Mouse (Mus musculus): Measurements from ENCODE around the gene Gm49321.

Gm49321 gene

DNA sequence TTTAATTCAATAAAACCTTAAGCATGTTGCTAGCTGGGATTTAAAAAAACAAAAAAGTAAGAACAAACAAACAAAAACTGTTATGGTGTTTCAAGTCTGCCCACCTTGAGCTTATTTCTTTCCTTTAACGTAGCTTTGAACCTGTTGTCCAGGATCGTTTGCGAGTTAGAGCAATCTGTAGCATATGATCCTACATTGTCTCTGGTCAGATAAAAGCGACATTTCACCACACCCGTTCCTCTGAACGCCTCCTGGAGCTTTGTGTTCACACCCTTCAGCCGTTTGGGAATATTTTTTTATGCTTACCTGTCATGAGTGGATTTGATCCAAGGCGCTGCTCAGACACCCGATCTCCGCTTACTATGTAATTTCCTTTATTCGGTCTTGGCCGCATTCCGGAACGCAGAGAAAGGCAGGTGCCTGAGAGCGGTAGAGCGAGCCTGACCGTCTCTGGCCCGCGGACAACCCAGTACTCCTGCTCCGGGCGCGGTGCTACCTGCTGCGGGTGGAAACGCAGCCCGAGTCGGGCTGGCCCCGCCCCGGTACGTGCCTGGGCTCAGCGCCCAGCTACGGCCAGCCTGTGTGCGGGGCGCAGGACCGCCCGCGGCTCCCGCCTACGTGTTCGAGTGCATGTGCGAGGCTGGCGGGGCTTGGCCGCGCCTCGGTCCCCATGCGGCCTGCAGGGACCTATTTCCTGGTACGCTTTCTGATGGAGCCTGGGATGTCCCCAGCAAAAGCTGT is 12.0 kb downstream of the Gm49321 start:
- DNase-seq (ENCODE audit: low spot score) = peak; percentile 17

- peak; percentile 20 for DNase-seq (ENCODE audit: low spot score)
Observed at GRCm38 (mm10) chr12:73952879-73953278, 15.4 kb downstream of the Gm49321 start.

GRCm38 (mm10) chr12:73953420-73954186 is 16.1 kb downstream of the Gm49321 start:
- DNase-seq (ENCODE audit: low spot score) = no peak

DNA sequence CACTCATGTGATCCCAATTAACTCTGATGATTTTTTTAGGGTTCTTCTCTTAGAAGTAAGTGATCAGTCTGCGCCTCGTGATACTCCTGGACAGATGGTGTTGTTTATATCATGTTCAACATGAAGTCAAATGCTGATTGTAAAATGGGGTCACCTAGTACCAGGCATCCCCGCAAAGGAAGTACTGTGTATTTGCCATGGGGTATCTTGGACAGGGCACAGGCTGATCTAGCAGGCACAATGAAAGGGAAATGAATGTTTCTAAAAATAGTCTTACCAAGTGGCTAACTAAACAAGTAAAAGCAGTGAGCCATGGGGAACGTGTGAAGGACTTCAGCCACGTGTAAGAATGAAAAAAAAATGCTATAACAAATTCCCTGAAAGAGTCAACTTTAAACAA is 17.3 kb downstream of the Gm49321 start:
- no peak for DNase-seq (ENCODE audit: low spot score)

- DNase-seq (ENCODE audit: low spot score) = no peak
Observed at GRCm38 (mm10) chr12:73957676-73958075, 20.2 kb downstream of the Gm49321 start.

DNA sequence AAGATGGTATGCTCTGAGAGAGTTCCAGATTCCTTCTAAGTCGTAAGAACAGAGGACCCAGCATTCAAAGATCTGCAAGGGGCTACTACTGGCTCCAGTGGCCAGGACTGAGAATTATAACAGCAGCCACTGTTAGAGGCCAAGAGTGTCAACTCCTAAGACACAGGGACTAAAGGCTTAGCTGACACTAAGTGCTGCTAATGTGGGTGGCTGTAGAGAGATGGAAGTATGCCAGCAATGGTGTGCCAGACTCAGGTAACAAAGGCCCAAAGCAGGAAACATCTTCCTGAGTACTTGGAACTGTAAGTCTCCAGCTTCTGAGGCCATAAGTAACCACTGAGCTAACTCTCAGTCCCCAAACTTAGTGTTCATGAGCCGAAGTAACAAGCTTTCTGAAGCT is 21.4 kb downstream of the Gm49321 start:
- no peak for DNase-seq (ENCODE audit: low spot score)

DNA sequence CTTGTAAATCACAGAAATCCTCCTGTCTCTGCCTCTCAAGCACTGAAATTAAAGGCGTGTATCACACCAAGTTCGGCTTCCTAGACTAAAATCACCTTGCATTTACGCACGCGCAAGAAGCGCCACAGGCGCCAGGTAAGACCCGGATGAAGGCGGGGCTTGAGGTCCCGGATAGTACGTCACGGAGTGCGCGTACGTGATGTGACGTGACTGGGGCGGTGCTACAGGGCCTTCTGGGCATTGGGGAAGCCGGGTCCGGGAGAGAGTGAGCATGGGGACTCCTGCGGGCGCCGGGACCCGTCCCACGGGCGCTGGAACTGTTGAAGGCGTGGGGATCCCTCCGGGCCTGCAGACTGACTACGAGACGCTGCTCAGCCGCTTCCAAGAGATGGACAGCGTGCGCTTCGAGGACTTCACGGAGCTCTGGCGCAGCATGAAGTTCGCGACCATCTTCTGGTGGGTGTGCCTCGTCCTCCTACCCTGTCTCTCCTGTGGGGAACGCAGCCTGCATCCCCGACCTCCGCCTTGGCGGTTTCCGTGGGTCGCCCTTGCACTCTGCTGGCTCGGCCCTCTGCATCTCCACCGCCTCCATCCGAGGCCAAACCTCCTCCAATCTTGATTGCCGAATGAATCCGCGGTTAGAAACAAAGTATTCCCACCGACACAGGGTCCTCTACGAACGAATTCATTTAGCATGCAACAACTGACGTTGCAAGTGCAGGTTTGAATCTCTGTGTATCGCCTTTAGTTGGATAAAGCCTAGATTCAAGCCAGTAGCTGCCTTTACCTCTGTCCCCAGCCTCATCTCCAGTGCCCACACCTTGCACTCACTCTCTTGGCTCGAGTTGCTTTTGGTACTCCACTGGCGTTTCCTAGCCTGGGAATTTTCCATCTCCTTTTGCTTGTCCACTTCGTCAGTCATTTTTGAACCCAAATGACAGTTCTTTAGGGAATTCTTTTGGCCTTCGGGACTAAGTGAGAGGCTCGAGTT is 27.1 kb downstream of the Gm49321 start, which contains the start of gene Snapc1:
Gene Snapc1 (plus strand): TSS at position 191 of the 991 bp plus-strand sequence.
- DNase-seq (ENCODE audit: low spot score) = peak; percentile 97

GRCm38 (mm10) chr12:73969142-73969541 is 31.7 kb downstream of the Gm49321 start:
- DNase-seq (ENCODE audit: low spot score) = no peak

GRCm38 (mm10) chr12:73974584-73974983 is 37.1 kb downstream of the Gm49321 start:
- no peak for DNase-seq (ENCODE audit: low spot score)

GRCm38 (mm10) chr12:73978144-73978543 is 40.7 kb downstream of the Gm49321 start:
- DNase-seq (ENCODE audit: low spot score) = no peak

DNA sequence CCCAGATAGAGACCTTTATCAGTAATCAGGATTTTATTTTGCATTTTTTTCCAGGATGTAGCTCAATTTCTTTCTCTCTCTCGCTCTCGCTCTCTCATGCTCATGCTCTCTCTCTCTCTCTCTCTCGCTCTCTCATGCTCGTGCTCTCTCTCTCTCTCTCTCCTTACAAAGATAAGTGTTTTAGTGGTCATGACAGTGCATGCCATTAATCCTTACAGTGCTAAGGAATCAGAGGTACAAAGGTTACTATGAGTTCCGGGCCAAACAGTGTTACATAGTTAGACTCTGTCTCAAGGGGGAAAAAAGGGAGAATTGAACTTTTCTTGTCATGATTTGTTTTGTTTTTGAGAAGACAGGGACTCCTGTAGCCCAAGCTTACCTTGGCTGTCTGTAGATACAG is 42.2 kb downstream of the Gm49321 start:
- no peak for DNase-seq (ENCODE audit: low spot score)

GRCm38 (mm10) chr12:73982533-73982932 is 45.1 kb downstream of the Gm49321 start:
- peak; percentile 29 for DNase-seq (ENCODE audit: low spot score)

GRCm38 (mm10) chr12:73986299-73986698 is 48.8 kb downstream of the Gm49321 start:
- DNase-seq (ENCODE audit: low spot score) = no peak

DNA sequence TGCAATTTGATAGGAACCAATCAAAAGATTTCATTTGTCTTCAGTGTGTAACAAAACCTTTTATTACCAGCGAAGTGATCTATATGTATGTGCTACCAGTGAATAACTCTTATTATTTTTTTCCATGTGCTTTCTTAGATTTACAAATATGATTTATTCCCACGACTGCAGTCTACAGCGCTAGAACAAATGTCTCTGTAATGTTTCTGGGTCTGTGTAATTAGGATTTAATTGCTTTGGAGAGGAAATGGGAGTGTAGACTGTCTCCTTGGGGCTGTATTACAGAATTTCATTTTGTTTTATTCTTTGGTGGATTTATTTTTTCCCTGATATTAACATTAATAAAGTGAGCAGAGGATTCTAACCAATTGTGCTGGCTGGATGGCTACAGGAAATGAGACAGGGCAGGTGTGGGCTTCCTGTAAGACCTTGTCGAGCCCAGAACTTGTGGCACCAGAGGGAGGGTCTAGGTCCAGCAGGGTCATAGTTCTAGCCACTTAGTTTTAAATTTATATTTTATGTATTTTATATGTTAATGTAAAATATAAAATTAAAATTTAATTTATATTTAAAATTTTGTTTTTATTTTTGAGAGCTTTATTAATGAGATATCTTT is 51.0 kb downstream of the Gm49321 start:
- no peak for DNase-seq (ENCODE audit: low spot score)

DNA sequence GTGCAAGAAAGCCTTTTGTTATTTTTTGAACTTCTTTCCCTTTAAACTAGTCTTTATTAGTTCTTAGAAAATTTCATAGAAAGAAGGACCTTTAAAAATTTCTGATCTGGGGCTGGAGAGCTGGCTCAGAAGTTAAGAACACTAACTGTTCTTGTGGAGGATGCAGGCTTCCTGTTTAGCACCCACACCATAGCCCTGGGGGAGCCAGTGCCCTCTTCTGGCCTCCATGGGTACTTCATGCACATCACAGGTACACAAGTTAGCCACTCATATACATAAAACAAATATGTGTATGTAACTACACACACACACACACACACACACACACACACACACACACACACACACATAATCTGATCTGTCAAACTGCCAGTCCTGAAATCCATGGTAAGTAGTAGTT is 52.1 kb downstream of the Gm49321 start:
- peak; percentile 21 for DNase-seq (ENCODE audit: low spot score)

GRCm38 (mm10) chr12:73996906-73997296 is 59.4 kb downstream of the Gm49321 start:
- DNase-seq (ENCODE audit: low spot score) = no peak

- no peak for DNase-seq (ENCODE audit: low spot score)
Observed at GRCm38 (mm10) chr12:73997297-73998127, 60.1 kb downstream of the Gm49321 start, which contains the start of gene Syt16. Gene Syt16, plus strand, starts transcription at chr12:73997661.

- DNase-seq (ENCODE audit: low spot score) = no peak
Observed at GRCm38 (mm10) chr12:73998128-73998456, 60.6 kb downstream of the Gm49321 start.

DNA sequence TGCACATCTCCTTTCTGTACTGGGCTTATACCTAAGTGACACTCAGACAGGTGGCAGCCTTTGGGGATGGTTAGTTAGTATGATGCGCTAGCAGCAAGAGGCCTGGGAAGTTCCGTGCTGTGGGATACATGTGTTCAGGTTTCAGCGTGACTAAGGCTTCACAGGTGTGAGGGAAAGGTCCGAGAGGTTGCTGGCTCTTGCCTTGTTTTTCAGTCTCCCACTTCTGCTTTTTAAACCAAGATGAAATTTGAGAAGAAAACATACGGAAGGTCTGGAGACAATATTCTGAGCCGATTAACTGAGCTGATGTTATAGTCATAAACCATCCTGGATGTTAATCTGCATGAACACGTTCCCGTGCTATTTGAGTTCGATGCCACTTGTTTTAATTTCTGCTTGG is 65.0 kb downstream of the Gm49321 start:
- no peak for DNase-seq (ENCODE audit: low spot score)

- DNase-seq (ENCODE audit: low spot score) = peak; percentile 14
Observed at GRCm38 (mm10) chr12:74009448-74009911, 72.0 kb downstream of the Gm49321 start.

DNA sequence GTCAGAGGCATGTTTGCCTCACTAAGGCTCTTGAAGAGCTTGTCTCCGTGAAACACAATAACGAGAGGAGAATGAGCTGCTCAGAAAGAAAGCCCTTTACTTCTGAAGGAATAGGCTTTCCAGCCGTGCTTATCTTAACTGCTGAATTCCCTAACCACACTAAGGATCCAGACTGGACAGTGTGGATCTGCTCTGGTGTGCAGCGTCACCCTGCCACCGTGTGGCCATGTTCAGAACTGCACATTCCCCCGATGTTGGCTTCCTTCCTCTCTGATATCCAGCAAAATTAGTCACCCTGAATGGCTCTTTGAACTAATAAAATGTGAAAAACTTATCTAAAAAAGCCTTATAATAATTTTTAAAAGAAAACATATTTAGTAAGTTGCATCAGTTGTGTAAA is 76.3 kb downstream of the Gm49321 start:
- peak; percentile 80 for DNase-seq (ENCODE audit: low spot score)

All from lung, postnatal 25 days (tissue).